Mouse (Mus musculus) CD4-positive, CD25-positive, alpha-beta regulatory T cell, adult 2 months (primary cell): ENCODE results near the gene Ccdc137.

Experiments used
- DNase-seq: peaks from one replicate; pipeline ENCODE4 v3.0.0-alpha.2; 2012; ENCODE audit warnings: low read depth, low spot score

The Ccdc137 gene

GRCm38 (mm10) chr11:120458847-120459597, 1.1 kb downstream of the Ccdc137 start:
- peak; percentile 28 for DNase-seq

- no peak for DNase-seq
Measured at GRCm38 (mm10) chr11:120463536-120463935, 5.6 kb downstream of the Ccdc137 start.

- DNase-seq: no peak
Measured at GRCm38 (mm10) chr11:120464365-120464764, 6.5 kb downstream of the Ccdc137 start.

- DNase-seq: no peak
Measured at GRCm38 (mm10) chr11:120465521-120465920, 7.6 kb downstream of the Ccdc137 start.

- DNase-seq: peak; percentile 99
Measured at GRCm38 (mm10) chr11:120467051-120467735, 9.3 kb downstream of the Ccdc137 start, which contains the start of gene Arl16. Gene Arl16, minus strand, starts transcription at chr11:120467607.

GRCm38 (mm10) chr11:120467736-120468092, 9.8 kb downstream of the Ccdc137 start:
- DNase-seq: no peak

- no peak for DNase-seq
Measured at GRCm38 (mm10) chr11:120472052-120472451, 14.1 kb downstream of the Ccdc137 start.

GRCm38 (mm10) chr11:120483448-120483934, 25.6 kb downstream of the Ccdc137 start:
- no peak for DNase-seq

- DNase-seq: peak; percentile 96
Measured at GRCm38 (mm10) chr11:120484265-120484981, 26.5 kb downstream of the Ccdc137 start, which contains the start of gene Mrpl12. Gene Mrpl12, plus strand, starts transcription at chr11:120484613.

- DNase-seq: no peak
Measured at GRCm38 (mm10) chr11:120485251-120485650, 27.3 kb downstream of the Ccdc137 start.

GRCm38 (mm10) chr11:120488516-120488915, 30.6 kb downstream of the Ccdc137 start:
- DNase-seq: no peak

GRCm38 (mm10) chr11:120489054-120489761, 31.3 kb downstream of the Ccdc137 start:
- DNase-seq: peak; percentile 89

- DNase-seq: no peak
Measured at GRCm38 (mm10) chr11:120490291-120491046, 32.6 kb downstream of the Ccdc137 start.

- DNase-seq: peak; percentile 76
Measured at GRCm38 (mm10) chr11:120491317-120492023, 33.6 kb downstream of the Ccdc137 start, which contains the start of gene Slc25a10. Gene Slc25a10, plus strand, starts transcription at chr11:120491840.

GRCm38 (mm10) chr11:120492024-120492877, 34.3 kb downstream of the Ccdc137 start:
- DNase-seq: peak; percentile 61

- DNase-seq: no peak
Measured at GRCm38 (mm10) chr11:120492878-120493203, 34.9 kb downstream of the Ccdc137 start.

- no peak for DNase-seq
Measured at GRCm38 (mm10) chr11:120493351-120493750, 35.4 kb downstream of the Ccdc137 start.

GRCm38 (mm10) chr11:120493911-120494310, 36.0 kb downstream of the Ccdc137 start:
- DNase-seq: no peak

- DNase-seq: no peak
Measured at GRCm38 (mm10) chr11:120497436-120497835, 39.5 kb downstream of the Ccdc137 start.
